Mouse (Mus musculus) stomach, postnatal 0 days (tissue): Measurements from ENCODE around the gene Gm5269.

ENCODE experiments used
- CTCF ChIP-seq: IDR thresholded peaks from 2 replicates; pipeline ENCODE4 v1.5.1; 2016; ENCODE audit warnings: antibody characterized with exemption, low read depth, mild to moderate bottlenecking, moderate library complexity
- EP300 ChIP-seq: optimal IDR thresholded peaks from 2 replicates; pipeline ENCODE3; 2016; ENCODE audit warnings: antibody characterized with exemption

GRCm38 (mm10) chr1:45905107-45905821, 15.2 kb upstream of the Gm5269 start:
- TF ChIP-seq CTCF (no peak), EP300 (no peak)
